Mouse (Mus musculus) gastrocnemius, adult 2 months (tissue): ENCODE results near the gene Pikfyve. TPM values are rescaled to one million over a fixed set of nuclear protein-coding genes. Genes with fewer than 3 reads are reported as not detected.

Experiments used
- DNase-seq: peaks from one replicate; pipeline ENCODE4 v3.0.0; 2022
- H3K27ac ChIP-seq: fragments of 200-600 bp; 2 replicates; pipeline ENCODE4 v1.8.1; 2022; ENCODE audit warnings: mild to moderate bottlenecking
- H3K4me3 ChIP-seq: fragments of 200-600 bp; 2 replicates; pipeline ENCODE4 v1.8.1; 2022; ENCODE audit warnings: mild to moderate bottlenecking, moderate library complexity
- CTCF ChIP-seq: fragments of 200-600 bp; IDR thresholded peaks from 2 replicates; pipeline ENCODE4 v1.8.1; 2022; ENCODE audit warnings: antibody characterized with exemption, mild to moderate bottlenecking, moderate library complexity
- intact Hi-C: fragments of 180-260 bp; cut with DNase I; formaldehyde crosslinking; loops from one replicate; pipeline ENCODE4 v1.15.1; 2025
- total RNA-seq, 2 experiments: library from RNA; stranded (reverse); gene quantifications; 2 replicates each; pipeline ENCODE4 v1.2.3; 2021

The Pikfyve gene
- total RNA-seq, 2 experiments from 2014 or later, result 7.8 to 8.6 TPM

- TF ChIP-seq CTCF, result no peak
- no peak within 1 kb of the TSS for H3K4me3 ChIP-seq
- no peak within 1 kb of the TSS for H3K27ac ChIP-seq
- no peak for DNase-seq
- intact Hi-C loops, result no loop called here
These were observed 95.3 kb downstream of the Pikfyve start, which contains the start of gene Pth2r for GRCm38 (mm10) chr1:65281756-65282155. Pth2r (plus strand) TSS chr1:65282056.

GRCm38 (mm10) chr1:65282766-65283165 is 96.3 kb downstream of the Pikfyve start:
- DNase-seq, result peak; percentile 25
- no peak overlapping the region for H3K4me3 ChIP-seq
- TF ChIP-seq CTCF, result peak; percentile 79
- intact Hi-C loops, result no loop called here
- H3K27ac ChIP-seq, result no peak overlapping the region

GRCm38 (mm10) chr1:65308476-65308875 is 122.0 kb downstream of the Pikfyve start:
- intact Hi-C loops, result no loop called here
- TF ChIP-seq CTCF, result no peak
- Histone ChIP-seq H3K27ac (no peak overlapping the region), H3K4me3 (no peak overlapping the region)
- DNase-seq, result no peak

GRCm38 (mm10) chr1:65311214-65311933 is 124.9 kb downstream of the Pikfyve start:
- no peak overlapping the region for H3K4me3 ChIP-seq
- no peak for TF ChIP-seq CTCF
- no peak overlapping the region for H3K27ac ChIP-seq
- no peak for DNase-seq
- intact Hi-C loops, result no loop called here

GRCm38 (mm10) chr1:65312118-65312517 is 125.6 kb downstream of the Pikfyve start:
- intact Hi-C loops, result no loop called here
- Histone ChIP-seq H3K27ac (no peak overlapping the region), H3K4me3 (no peak overlapping the region)
- peak; percentile 51 for TF ChIP-seq CTCF
- DNase-seq, result no peak

- intact Hi-C loops, result no loop called here
- no peak for TF ChIP-seq CTCF
- H3K4me3 ChIP-seq, result no peak overlapping the region
- H3K27ac ChIP-seq, result no peak overlapping the region
- DNase-seq, result no peak
These were observed 126.4 kb downstream of the Pikfyve start for GRCm38 (mm10) chr1:65312896-65313295.

- intact Hi-C loops, result no loop called here
- no peak for TF ChIP-seq CTCF
- no peak overlapping the region for H3K4me3 ChIP-seq
- no peak overlapping the region for H3K27ac ChIP-seq
- DNase-seq, result no peak
These were observed 127.9 kb downstream of the Pikfyve start for GRCm38 (mm10) chr1:65314054-65315021.

- intact Hi-C loops, result no loop called here
- Histone ChIP-seq H3K27ac (no peak overlapping the region), H3K4me3 (no peak overlapping the region)
- DNase-seq, result no peak
- no peak for TF ChIP-seq CTCF
These were observed 128.5 kb downstream of the Pikfyve start for GRCm38 (mm10) chr1:65315022-65315407.

Other genes starting within 250 kb of the Pikfyve start
- gene Plekhm3, start 229.9 kb upstream of the Pikfyve start, total RNA-seq, result 1 to 10 TPM; 6.6 to 7.9 TPM
- not detected for gene Akr1cl, start 153.9 kb upstream of the Pikfyve start, total RNA-seq
- gene Cryge, start 135.5 kb upstream of the Pikfyve start, total RNA-seq, result not detected
- gene Crygd, start 123.2 kb upstream of the Pikfyve start, total RNA-seq, result not detected
- gene Crygc, start 113.0 kb upstream of the Pikfyve start, total RNA-seq, result not detected
- gene Crygb, start 104.4 kb upstream of the Pikfyve start, total RNA-seq, result not detected
- not detected for gene Cryga, start 83.3 kb upstream of the Pikfyve start, total RNA-seq
- gene Gm28845, start 67.1 kb upstream of the Pikfyve start, total RNA-seq, result not detected
- not detected for gene D630023F18Rik, start 63.5 kb upstream of the Pikfyve start, total RNA-seq
- 10 to 100 TPM; 22.6 to 24.8 TPM for gene Idh1, start 183 bp upstream of the Pikfyve start, total RNA-seq
- gene Pth2r, start 95.4 kb downstream of the Pikfyve start, total RNA-seq, result not detected